Mouse (Mus musculus): ENCODE measurements around the gene Antxr1.

DNA sequence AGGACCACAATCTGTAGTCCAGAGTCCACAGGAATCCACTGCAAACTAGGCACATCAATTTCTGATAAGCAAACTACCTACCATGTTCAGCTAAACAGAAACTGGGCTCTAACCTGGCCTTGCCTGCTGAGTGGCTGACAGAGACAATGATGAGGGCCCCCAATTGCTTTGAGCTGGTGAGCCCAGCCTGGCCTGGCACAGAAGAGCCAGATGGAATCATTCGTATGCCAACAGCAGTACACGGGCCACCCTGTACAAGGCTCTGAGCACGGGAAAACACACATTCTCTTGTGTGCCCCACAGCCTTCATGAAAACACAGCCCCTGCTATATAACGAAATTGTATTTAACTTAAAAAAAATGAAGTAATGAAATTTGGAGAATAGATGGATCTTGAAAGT, 128.8 kb downstream of the Antxr1 start:
- TF ChIP-seq IRF4 (IDR thresholded peaks at IDR 0.05; ENCODE audit: low read depth, low read length), result no peak
- no peak for TF ChIP-seq CHD2 (IDR thresholded peaks at IDR 0.05; ENCODE audit: low read length)
- TF ChIP-seq HCFC1 (IDR thresholded peaks at IDR 0.05; ENCODE audit: low read depth, low read length), result no peak
- no peak for TF ChIP-seq ZNF384 (IDR thresholded peaks at IDR 0.05; ENCODE audit: low read depth, low read length)
- TF ChIP-seq CTCF (conservative IDR thresholded peaks at IDR 0.05 in 1 of 2, IDR thresholded peaks at IDR 0.05 in 1 of 2; ENCODE audit: low read depth in 2 of 2, low read length in 2 of 2), result no peak
- no peak for TF ChIP-seq ZKSCAN1 (IDR thresholded peaks at IDR 0.05; ENCODE audit: borderline replicate concordance, low read depth, low read length)
- no peak for TF ChIP-seq PAX5 (IDR thresholded peaks at IDR 0.05; ENCODE audit: low read length)
- no peak for TF ChIP-seq POLR2A (IDR thresholded peaks at IDR 0.05; ENCODE audit: low read depth, low read length)
- no peak for TF ChIP-seq MAFK (IDR thresholded peaks at IDR 0.05; ENCODE audit: insufficient replicate concordance, low read length)
- no peak for TF ChIP-seq POLR2AphosphoS2 (IDR thresholded peaks at IDR 0.05; ENCODE audit: low read depth, low read length)
- TF ChIP-seq EP300 (IDR thresholded peaks at IDR 0.05; ENCODE audit: low read length), result no peak
- TF ChIP-seq BHLHE40 (IDR thresholded peaks at IDR 0.05; ENCODE audit: low read depth, low read length), result no peak
